Mouse (Mus musculus): ENCODE results near the gene Olfr402. TPM values are rescaled to one million over a fixed set of nuclear protein-coding genes. Genes with fewer than 3 reads are reported as not detected.

Olfr402 gene
- not detected in 2 replicates for total RNA-seq (2023)

GRCm38 (mm10) chr11:74153229-74153628 lies at the start of gene Olfr402:
TSS of gene Olfr402 (plus strand) at chr11:74153529.

GRCm38 (mm10) chr11:74113412-74113811 lies 39.9 kb upstream of the Olfr402 start, which contains the start of gene Olfr401:
TSS of gene Olfr401 (plus strand) at chr11:74113712.

GRCm38 (mm10) chr11:74185949-74186348 lies 32.6 kb downstream of the Olfr402 start, which contains the start of gene Olfr403:
TSS of gene Olfr403 (plus strand) at chr11:74186249.

Other genes starting within 250 kb of the Olfr402 start
- not detected in 2 replicates for gene Olfr395, start 244.2 kb upstream of the Olfr402 start, total RNA-seq (2023)
- gene Olfr23, start 216.9 kb upstream of the Olfr402 start, total RNA-seq (2023) = not detected in 2 replicates
- gene Olfr397, start 192.7 kb upstream of the Olfr402 start, total RNA-seq (2023) = not detected in 2 replicates
- not detected in 2 replicates for gene Olfr398, start 163.1 kb upstream of the Olfr402 start, total RNA-seq (2023)
- not detected in 2 replicates for gene Olfr139, start 97.0 kb upstream of the Olfr402 start, total RNA-seq (2023)
- gene Olfr399, start 96.9 kb upstream of the Olfr402 start, total RNA-seq (2023) = not detected in 2 replicates
- gene Zfp616, start 83.6 kb upstream of the Olfr402 start, total RNA-seq (2023) = not detected in 2 replicates
- gene Olfr401, start 39.8 kb upstream of the Olfr402 start, total RNA-seq (2023) = not detected in 2 replicates
- not detected in 2 replicates for gene Olfr403, start 32.7 kb downstream of the Olfr402 start, total RNA-seq (2023)
- not detected in 2 replicates for gene Olfr43, start 57.9 kb downstream of the Olfr402 start, total RNA-seq (2023)
- gene Olfr406, start 106.3 kb downstream of the Olfr402 start, total RNA-seq (2023) = not detected in 2 replicates
- gene Olfr59, start 130.2 kb downstream of the Olfr402 start, total RNA-seq (2023) = not detected in 2 replicates
- not detected in 2 replicates for gene Olfr410, start 184.5 kb downstream of the Olfr402 start, total RNA-seq (2023)
- not detected in 2 replicates for gene Olfr411, start 199.1 kb downstream of the Olfr402 start, total RNA-seq (2023)
- not detected in 2 replicates for gene Olfr412, start 208.5 kb downstream of the Olfr402 start, total RNA-seq (2023)